Mouse (Mus musculus): ENCODE measurements around the gene Fam216b.

The Fam216b gene

DNA sequence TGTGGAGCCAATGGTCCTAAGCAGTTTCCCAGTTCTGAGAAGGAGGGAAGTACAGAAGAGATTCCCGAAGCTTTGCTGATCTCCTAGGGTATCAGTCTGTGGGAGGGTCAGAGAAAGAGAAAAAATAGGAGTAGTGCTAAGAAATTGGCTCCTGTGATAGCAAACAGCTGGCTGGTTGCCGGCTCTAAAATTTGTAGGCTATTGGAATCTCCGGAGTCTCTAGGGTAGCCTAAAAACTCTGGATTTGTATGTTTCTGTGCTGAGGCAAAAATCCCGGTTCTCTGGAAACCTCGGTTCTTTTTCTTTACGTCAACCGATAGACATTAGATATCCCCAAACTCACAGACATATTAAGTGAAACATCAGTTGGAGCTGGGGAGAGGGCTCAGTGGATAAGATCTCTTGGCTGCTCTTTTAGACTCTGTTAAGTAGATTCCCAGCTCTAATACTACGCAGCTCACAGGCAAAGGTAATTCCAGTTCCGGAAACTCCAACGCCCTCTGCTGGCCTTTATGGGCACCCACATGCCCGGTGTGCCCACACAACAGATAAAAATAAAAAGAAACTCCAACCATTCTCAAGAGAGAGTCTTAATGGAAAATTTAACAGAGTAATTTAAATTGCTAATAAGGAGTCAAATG is 46.8 kb downstream of the Fam216b start:
- DNase-seq, result no peak

DNA sequence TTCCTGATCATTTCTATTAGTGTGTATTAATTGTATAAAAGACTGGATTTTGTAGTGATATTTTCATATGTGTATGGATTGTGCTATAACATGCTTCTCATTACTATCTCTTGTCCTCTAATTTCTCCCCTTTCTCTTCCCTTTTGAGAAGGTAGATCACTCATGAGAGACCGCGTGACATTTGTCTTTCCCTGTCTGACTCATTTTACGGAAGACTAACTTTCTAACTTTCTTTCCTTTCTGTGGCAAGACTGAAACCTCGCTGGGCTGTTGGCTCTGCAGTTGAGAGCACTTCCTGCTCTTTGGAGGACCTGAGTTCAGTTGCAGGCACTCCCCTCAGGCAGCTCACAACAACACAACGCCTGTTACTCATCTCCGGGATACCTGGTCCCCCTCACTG is 48.2 kb downstream of the Fam216b start:
- DNase-seq, result no peak

DNA sequence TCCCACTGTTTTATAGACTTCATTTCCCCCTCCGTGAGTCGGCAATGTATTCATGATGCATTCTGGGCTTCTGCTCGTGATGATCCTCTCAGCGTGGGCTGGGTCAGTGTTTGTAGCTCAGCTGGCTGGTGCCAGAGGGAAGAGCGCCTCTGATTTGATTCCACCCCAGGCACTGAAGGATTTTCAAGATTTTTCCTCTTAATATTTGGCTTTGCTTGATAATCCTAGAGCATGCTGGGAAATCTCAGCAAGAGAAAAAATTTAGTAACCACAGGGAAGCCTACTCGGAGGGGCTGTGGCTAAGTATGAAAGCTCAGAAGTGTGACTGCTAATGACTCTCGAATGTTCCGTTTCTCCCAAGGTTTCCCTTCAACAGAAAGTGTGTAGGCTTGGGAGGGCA is 49.9 kb downstream of the Fam216b start:
- no peak for DNase-seq

Measured in thymus, postnatal 14 days (tissue).